Mouse (Mus musculus) urinary bladder, postnatal 36 days (tissue): ENCODE data around the gene St6galnac3.

Experiments
- DNase-seq, 2 experiments: peaks; one replicate each; pipeline ENCODE4 v3.0.0; 2022; ENCODE audit warnings: low spot score in 2 of 2, mixed read lengths in 1 of 2

St6galnac3 gene

GRCm38 (mm10) chr3:153652850-153653249 lies 72.1 kb downstream of the St6galnac3 start:
- no peak for DNase-seq

DNA sequence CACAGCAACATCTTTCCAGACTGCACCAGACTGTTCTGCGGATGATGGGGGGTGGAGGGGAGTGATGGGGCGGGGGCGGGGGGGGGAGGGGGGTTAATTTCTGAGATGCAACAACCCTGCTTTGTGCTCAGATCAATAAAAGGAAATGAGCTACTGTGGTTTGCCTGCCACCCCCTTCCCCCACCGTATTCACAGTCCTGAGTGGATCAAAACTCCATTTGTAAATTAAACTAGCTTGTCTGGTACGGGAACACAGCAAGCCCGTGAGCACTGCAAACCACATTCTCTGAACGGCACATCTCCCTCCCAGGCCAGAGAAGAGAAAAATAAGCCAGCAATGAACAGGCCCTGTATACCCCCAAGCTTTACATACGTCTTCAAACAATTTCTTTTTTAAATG lies 76.3 kb downstream of the St6galnac3 start:
- no peak for DNase-seq

DNA sequence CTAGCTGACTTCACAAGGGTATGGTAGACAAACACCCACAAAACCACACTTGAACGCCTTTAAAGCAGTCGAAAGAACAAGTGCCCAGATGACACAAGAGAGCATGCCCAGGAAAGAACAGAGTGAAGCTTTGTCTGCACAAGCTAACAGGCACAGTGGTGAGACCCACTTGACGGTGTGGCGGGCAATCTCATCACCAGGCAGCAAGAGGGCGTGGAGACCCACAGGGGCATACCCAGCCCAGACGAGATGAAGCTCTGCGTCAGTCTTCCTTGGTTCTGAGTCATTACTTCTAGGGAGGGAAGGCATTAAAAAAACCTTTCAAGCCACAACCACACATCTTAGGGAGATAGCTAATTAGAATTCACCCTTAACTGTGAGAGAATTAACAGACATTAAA lies 79.2 kb downstream of the St6galnac3 start:
- no peak for DNase-seq

DNA sequence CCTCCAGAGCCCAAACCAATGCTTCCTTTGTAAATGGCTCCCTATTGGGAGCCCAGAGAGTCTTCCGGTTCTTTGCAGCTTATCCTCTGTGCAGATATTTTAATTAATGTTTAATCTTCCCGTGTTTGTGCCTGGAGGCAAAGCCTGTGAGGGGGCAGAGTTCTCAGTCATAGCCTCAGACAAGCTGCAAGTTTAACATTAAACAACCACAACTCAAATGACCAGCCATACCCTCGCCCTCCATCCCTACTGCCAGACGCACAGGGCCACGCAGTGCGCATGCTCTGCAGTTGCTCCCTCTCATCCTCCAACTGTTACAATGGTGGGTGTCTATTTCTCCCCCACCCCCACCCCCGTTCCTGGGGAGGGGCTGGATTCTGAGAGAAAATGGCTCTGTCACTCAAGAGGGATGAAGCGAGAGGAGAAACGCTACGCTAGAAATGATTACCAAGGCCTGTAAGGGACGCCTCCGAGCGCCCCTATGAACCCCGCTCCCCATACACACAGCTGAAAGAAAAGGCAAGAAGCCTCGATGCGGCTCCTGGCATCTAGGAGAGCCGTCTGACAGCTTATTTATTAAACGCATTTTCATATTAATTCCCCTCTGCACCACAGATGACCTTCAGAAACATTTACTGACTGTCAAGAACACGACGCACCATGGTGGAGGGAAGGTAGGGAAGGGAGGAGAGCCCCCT lies 81.0 kb downstream of the St6galnac3 start:
- no peak for DNase-seq

GRCm38 (mm10) chr3:153642826-153643225 lies 82.1 kb downstream of the St6galnac3 start:
- DNase-seq = no peak

DNA sequence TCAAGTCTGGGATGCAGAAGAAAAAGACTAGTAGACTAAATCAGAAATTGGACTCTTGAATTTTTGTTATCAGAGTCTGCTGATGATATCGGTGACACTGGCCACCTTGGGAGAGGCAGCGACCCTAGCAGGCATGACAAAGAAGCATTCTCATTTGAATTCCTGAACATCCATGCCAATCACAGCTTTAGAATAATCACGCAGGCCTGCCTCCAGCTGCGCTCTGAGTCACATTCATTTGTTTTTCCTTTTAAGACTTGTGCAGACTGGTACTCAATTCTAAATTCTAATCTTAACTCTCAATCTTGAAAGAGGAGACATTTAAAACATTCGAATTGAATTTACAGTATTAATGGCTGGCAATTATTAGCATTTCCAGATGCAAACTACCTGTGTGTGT lies 83.2 kb downstream of the St6galnac3 start:
- DNase-seq = no peak

GRCm38 (mm10) chr3:153637336-153637735 lies 87.6 kb downstream of the St6galnac3 start:
- DNase-seq = no peak

DNA sequence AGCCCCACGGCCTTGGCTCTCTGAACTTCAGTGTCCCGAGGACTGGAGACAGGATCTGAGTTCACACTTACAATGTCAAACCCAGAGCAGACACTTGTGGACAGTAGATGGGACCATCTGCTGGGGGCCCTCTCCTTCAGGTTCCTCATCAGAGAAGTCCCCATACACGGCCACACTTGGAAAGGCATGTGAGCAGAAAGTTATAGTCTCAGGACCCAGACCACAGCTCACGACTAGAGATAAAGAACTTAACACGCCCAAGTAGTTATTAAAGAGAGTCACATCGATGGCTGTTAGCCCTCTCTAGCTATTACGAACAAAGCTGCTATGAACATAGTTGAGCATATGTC lies 88.2 kb downstream of the St6galnac3 start:
- no peak for DNase-seq

DNA sequence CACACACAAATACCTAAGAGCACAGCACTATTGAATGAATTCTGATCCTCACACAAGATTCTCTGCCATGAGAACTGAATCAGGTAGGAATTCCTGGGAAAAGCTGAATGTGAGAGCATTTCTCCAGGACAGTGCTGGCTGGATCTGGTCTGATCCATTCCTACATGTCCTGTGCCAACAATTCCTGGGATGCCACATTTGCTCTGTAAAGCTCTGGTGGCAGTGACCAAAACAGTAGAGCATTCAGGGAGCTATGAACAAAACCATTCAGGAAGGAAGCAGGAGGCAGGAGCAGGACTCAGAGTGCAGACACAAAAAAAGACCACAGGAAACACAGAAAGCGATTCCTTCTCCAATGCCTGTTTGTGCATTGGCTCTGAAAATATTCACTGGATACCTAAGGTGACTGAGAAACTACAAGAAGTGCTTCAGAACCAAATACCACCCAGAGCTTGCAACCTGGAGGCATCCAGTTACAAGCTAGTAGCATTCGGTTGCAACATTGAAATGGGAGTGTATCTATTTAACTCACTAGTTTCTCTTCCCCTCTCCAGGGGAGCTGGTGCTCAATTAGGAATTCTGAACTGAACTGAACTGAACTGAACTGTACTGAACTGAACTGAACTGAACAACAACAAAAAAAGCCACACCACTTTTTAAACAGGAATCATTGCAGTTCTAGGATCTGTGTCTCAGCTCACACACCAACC lies 88.7 kb downstream of the St6galnac3 start:
- no peak for DNase-seq

DNA sequence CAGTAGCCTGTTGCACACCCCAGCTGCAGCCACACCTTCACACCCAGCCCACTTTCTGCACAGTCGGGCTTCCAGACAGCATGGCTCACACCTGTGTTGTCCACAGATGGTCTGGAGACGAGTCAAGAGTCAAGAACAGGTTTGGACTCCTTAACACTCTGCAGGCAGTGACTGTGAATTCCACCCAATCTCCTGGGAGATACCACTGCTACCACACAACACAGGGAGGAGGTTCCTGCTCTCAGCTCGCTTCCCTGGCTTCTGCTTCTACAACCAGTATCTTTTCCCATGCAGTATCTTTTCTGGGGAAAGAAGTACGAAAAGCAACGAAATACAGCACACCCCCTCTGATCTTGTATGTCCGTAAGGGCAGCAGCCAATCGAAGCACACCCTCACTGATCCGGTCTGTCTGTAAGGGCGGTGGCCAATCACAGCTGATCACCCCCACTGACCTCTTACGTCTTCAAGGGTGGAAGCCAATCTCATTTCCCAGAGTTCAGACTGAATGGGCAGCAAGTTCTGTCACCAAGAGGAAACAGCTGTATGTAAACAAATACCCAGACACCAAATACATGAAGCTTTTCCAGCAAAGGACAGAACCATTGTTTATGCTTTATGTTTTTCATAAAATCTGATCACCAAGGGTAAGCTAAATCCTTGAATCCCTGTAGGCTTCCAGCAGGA lies 92.8 kb downstream of the St6galnac3 start:
- no peak for DNase-seq

DNA sequence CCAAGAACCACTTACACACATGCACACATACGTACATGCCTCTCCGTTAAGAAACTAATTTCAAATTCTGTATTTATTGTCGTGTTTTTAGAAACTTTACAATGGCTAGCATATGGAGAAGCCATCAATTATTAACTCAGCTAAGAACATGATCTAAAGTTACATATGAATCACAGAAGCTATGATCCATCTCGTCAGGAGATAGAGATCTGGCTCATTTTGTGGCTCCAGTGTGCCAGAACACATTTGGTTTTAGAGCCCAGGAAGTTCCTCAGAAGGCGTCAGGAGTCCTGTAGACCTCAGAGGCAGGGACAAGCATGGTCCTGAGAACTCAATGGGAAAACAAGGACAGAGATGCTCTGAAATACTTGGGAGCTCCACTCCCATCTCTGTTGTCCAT lies 98.7 kb downstream of the St6galnac3 start:
- no peak for DNase-seq

DNA sequence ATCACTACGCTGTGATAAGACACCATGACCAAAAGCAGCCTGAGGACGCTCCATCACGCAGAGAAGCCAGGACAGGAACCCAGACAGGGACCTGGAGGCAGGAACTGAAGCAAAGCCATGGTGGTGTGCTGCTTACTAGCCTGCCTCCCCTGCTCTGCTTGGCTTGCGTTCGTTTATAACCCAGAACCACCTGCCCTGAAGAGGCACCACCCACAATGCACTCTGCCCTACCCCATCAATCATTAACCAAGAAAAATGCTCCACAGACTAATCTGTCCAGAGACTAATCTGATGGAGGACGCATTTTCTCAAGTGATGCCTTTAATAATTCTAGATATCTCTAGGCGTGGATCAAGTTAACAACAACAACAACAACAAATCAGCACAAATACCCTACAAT lies 106.0 kb downstream of the St6galnac3 start:
- DNase-seq = no peak

GRCm38 (mm10) chr3:153616849-153617248 lies 108.1 kb downstream of the St6galnac3 start:
- no peak for DNase-seq

- no peak for DNase-seq
Measured at GRCm38 (mm10) chr3:153610239-153610638, 114.7 kb downstream of the St6galnac3 start.

DNA sequence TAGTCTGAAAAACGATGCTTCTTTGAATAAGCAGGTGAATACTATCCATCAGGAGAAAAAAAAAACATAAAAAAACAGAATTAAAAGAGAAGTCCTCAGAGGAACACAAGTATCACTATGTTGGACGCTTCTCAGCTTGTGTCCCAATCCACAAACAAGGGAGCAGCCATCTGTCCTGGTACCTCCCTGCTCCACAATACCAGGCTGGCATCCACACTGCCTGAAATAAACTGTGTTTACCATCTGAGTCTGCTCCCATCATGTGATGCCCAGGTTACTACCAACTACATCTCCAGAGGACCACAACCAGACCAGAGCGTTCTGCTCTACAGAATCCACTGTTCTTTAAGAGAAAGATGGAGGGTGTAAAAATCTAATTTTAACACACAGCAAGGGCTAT lies 118.6 kb downstream of the St6galnac3 start:
- DNase-seq = no peak

- DNase-seq = no peak
Measured at GRCm38 (mm10) chr3:153605767-153606098, 119.2 kb downstream of the St6galnac3 start.

- DNase-seq = no peak
Measured at GRCm38 (mm10) chr3:153605089-153605766, 119.7 kb downstream of the St6galnac3 start.

DNA sequence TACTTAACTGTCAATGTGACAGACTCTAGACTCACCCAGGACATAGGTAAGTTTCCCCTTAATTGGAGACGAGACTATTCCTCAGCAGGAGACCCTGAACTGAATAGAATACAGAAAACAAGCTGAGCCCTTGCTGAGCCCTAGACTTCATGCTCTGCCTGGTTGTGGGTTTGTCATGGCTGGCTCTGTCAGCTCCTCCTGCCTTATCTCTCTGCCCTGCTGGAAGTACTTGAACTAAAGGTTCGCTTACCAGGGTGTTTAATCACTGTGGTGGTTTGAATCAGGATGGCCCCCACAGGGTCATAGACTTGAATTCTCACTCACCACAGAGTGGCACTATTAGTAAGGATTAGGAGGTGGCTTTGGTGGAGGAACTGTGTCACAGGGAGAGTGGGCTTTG lies 125.8 kb downstream of the St6galnac3 start:
- DNase-seq = no peak

DNA sequence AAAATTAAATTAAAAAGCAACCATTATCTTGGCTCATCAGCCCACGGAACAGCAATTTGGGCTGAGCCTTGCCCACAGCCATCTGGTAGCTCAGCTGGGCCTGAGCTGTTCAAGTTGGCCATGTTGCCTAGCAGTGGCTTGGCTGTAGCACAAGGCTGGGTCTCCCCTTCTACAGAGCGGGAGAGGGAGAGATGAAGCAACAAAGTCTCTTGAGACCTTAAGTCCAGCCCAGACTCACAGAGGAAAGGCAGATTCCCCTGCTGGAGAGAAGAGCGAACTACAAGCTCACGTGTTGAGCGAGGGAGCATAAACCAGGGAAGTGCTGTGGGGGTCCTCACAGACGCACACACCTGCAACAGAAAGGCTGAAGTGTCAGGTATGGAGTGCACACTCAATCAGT lies 126.3 kb downstream of the St6galnac3 start:
- DNase-seq = no peak

DNA sequence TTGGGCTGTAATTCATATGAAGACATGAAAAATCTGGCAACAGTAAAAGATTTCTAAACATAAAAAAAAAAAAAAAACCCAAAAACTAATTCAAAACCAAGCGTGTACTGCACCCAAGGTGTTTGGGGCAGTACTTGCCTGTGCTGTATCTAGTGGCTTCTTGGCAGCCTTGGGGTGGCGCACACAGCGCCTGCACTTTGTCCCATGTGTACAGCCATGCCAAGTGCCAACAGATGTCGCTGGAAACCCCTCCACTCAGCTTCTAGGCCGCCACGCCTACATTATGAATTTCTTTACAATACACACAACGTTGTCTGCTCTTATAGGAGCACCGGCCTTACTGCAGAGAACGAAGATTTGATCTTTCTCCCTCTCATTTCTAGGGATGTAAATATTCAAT lies 130.4 kb downstream of the St6galnac3 start:
- no peak for DNase-seq

- no peak for DNase-seq
Measured at GRCm38 (mm10) chr3:153593978-153594377, 131.0 kb downstream of the St6galnac3 start.

DNA sequence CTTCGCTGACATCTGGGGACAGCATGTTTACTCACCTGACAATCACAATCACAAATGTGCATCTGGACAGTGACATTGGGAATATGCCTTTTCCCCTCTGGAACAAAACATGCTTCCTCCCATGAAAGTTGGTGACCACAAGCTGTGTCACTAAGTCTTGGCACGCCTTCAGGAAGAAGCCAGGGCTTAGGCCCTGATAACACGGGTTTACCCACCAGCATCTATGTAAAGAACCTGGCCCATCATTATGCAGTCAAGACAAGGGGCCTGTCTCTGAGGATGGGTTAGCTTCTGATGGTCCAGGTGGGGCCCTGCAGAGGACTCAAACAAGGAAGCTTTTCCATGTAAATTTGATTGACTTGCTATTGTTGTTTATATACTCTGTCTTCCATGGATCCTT lies 131.9 kb downstream of the St6galnac3 start:
- no peak for DNase-seq

GRCm38 (mm10) chr3:153587594-153587993 lies 137.4 kb downstream of the St6galnac3 start:
- no peak for DNase-seq
